Mouse (Mus musculus) ovary, adult 18-20 months (tissue): Measurements from ENCODE around the gene Wwc2.
"Not testable (repeated sequence)": the region's sequence is repeated elsewhere in the genome, so short reads cannot be mapped to it uniquely, and the experiment has no call there.

Experiments
- DNase-seq: peaks from one replicate; pipeline ENCODE4 v3.0.0; 2022; ENCODE audit warnings: low spot score, mixed read lengths

Gene Wwc2

GRCm38 (mm10) chr8:47849842-47850241, 140.9 kb downstream of the Wwc2 start:
- no peak for DNase-seq

GRCm38 (mm10) chr8:47847931-47848330, 142.8 kb downstream of the Wwc2 start:
- DNase-seq: no peak

- no peak for DNase-seq
These were observed 143.6 kb downstream of the Wwc2 start for GRCm38 (mm10) chr8:47847161-47847560.

- no peak for DNase-seq
These were observed 144.8 kb downstream of the Wwc2 start for GRCm38 (mm10) chr8:47845956-47846355.

- no peak for DNase-seq
These were observed 147.1 kb downstream of the Wwc2 start for GRCm38 (mm10) chr8:47843651-47844050.

- DNase-seq: no peak
These were observed 147.7 kb downstream of the Wwc2 start for GRCm38 (mm10) chr8:47843063-47843462.

- no peak for DNase-seq
These were observed 156.8 kb downstream of the Wwc2 start for GRCm38 (mm10) chr8:47833944-47834343.

- DNase-seq: no peak
These were observed 158.1 kb downstream of the Wwc2 start for GRCm38 (mm10) chr8:47832616-47833015.

- no peak for DNase-seq
These were observed 163.8 kb downstream of the Wwc2 start for GRCm38 (mm10) chr8:47826911-47827310.

- DNase-seq: no peak
These were observed 165.1 kb downstream of the Wwc2 start for GRCm38 (mm10) chr8:47825596-47825995.

- DNase-seq: no peak
These were observed 166.5 kb downstream of the Wwc2 start, which contains the start of gene Cldn22 for GRCm38 (mm10) chr8:47824182-47824581. Cldn22 (plus strand) TSS chr8:47824482.

GRCm38 (mm10) chr8:47823777-47824176, 166.9 kb downstream of the Wwc2 start:
- DNase-seq: no peak

- DNase-seq: not testable (repeated sequence)
These were observed 168.2 kb downstream of the Wwc2 start for GRCm38 (mm10) chr8:47822541-47822940.

- no peak for DNase-seq
These were observed 168.9 kb downstream of the Wwc2 start, which contains the start of gene Cldn24 for GRCm38 (mm10) chr8:47821843-47822242. Cldn24 (plus strand) TSS chr8:47822143.

- no peak for DNase-seq
These were observed 169.6 kb downstream of the Wwc2 start for GRCm38 (mm10) chr8:47820914-47821772.

GRCm38 (mm10) chr8:47819034-47819433, 171.7 kb downstream of the Wwc2 start:
- DNase-seq: no peak

- DNase-seq: no peak
These were observed 179.5 kb downstream of the Wwc2 start for GRCm38 (mm10) chr8:47811221-47811620.

GRCm38 (mm10) chr8:47810666-47811015, 180.1 kb downstream of the Wwc2 start:
- no peak for DNase-seq

- no peak for DNase-seq
These were observed 180.6 kb downstream of the Wwc2 start for GRCm38 (mm10) chr8:47809970-47810665.

GRCm38 (mm10) chr8:47804262-47804661, 186.5 kb downstream of the Wwc2 start:
- no peak for DNase-seq

GRCm38 (mm10) chr8:47802349-47802748, 188.4 kb downstream of the Wwc2 start:
- no peak for DNase-seq

GRCm38 (mm10) chr8:47799438-47799837, 191.3 kb downstream of the Wwc2 start:
- no peak for DNase-seq

- DNase-seq: peak; percentile 28
These were observed 198.7 kb downstream of the Wwc2 start for GRCm38 (mm10) chr8:47791986-47792385.
